Mouse (Mus musculus) liver, postnatal 0 days (tissue): ENCODE measurements around the gene Dglucy.

Source experiments
- CTCF ChIP-seq: sonication (generic); IDR thresholded peaks from 2 replicates; pipeline ENCODE4 v1.5.1; 2016; ENCODE audit warnings: antibody characterized with exemption, low read depth
- EP300 ChIP-seq: IDR thresholded peaks from 2 replicates; pipeline ENCODE4 v1.6.1; 2016; ENCODE audit warnings: antibody characterized with exemption, low read depth, mild to moderate bottlenecking

DNA sequence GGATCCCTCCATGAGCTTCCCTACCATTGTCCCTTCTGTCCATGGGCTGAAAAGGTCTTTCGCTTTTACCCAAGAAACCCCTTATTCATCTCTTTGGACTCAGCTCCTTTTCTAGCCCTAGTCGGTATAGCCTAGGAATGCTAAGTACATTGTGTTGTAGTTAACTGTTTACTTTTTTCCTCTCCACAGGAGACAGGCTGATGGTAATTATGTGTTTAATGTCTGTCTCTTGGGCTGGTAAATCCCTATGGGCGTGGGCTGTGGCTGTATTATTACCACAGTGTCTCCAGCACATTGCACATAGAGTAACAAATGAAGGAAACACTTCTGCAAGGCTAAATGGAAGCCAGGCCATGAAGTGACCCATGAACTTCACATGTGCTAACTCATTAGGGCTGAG, 35.8 kb downstream of the Dglucy start:
- no peak for TF ChIP-seq CTCF
- no peak for TF ChIP-seq EP300
